ENCODE assay signal across 11 mouse cellular contexts in the genomic region with DNA sequence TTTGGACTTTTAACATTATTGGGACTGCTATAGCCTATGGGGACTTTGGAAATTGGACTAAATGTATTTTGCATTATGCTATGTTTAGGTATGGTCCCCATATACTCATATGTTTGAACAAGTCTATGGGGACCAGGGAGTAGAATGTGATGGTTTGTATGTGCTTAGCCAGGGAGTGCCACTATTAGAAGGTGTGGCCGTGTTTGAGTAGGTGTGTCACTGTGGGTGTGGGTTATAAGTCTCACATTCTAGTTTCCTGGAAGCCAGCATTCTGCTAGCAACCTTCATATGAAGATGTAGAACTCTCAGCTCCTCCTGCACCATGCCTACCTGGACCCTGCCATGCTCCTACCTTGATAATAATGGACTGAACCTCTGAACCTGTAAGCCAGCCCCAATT. TPM values are rescaled to one million over a fixed set of nuclear protein-coding genes. Genes with fewer than 3 reads are reported as not detected.
"Had no signal": no experiment of that assay in that cellular context is flagged by ENCODE, and none has a peak within 500 bp of the region (broad histone marks: within the 10 kb centered on the region; RNA-seq: fewer than 3 reads in every experiment).

No protein-coding gene starts in this region.

RNA-seq across cellular contexts. Expression of a gene that starts 37.0 kb away (rescaled TPM):
- polyA plus RNA-seq: heart, embryonic 11.5 days had no signal

RNA-seq across cellular contexts. Expression of a gene that starts 54.3 kb away (rescaled TPM):
- polyA plus RNA-seq: frontal cortex, adult 2 months; hindbrain, embryonic 11.5 days; hindbrain, embryonic 13.5 days; hindbrain, embryonic 15.5 days; hindbrain, postnatal 0 days; intestine, embryonic 14.5 days; kidney, embryonic 14.5 days; kidney, embryonic 16.5 days; limb, embryonic 11.5 days; limb, embryonic 13.5 days had no signal
